Mouse (Mus musculus) kidney, embryonic 16.5 days (tissue): Measurements from ENCODE around the gene Tcf7l2. TPM values are rescaled to one million over a fixed set of nuclear protein-coding genes. Genes with fewer than 3 reads are reported as not detected.

ENCODE experiments used
- ATAC-seq: fragments of 200-750 bp; cut with Nextera tagmentation; 2 replicates; pipeline ENCODE4 v1.8.0; 2017; ENCODE audit warnings: moderate TSS enrichment; ENCODE audit not compliant: low FRiP score, low TSS enrichment
- H3K27ac ChIP-seq: fragments of 300-500 bp; sonication (generic); 2 replicates; pipeline ENCODE4 v1.5.1; 2014; ENCODE audit warnings: low read length
- H3K27me3 ChIP-seq: fragments of 300-500 bp; sonication (generic); 2 replicates; pipeline ENCODE4 v1.6.1; 2014; ENCODE audit warnings: low read length, control low read depth, mixed read lengths; ENCODE audit not compliant: insufficient read depth
- H3K36me3 ChIP-seq: fragments of 300-500 bp; sonication (generic); 2 replicates; pipeline ENCODE4 v1.6.1; 2014; ENCODE audit warnings: low read length, control low read depth, mixed read lengths; ENCODE audit not compliant: insufficient read depth
- H3K4me1 ChIP-seq: fragments of 300-500 bp; sonication (generic); 2 replicates; pipeline ENCODE4 v1.6.1; 2014; ENCODE audit warnings: low read length, control low read depth, mixed read lengths; ENCODE audit not compliant: insufficient read depth
- H3K4me2 ChIP-seq: fragments of 300-500 bp; sonication (generic); replicated peaks from 2 replicates; pipeline ENCODE4 v1.6.1; 2014; ENCODE audit warnings: low read depth, low read length
- H3K4me3 ChIP-seq: fragments of 300-500 bp; sonication (generic); 2 replicates; pipeline ENCODE4 v1.5.1; 2014; ENCODE audit warnings: mild to moderate bottlenecking, low read length
- H3K9ac ChIP-seq: fragments of 300-500 bp; sonication (generic); replicated peaks from 2 replicates; pipeline ENCODE4 v1.6.1; 2014; ENCODE audit warnings: low read length
- H3K9me3 ChIP-seq: fragments of 300-500 bp; sonication (generic); 2 replicates; pipeline ENCODE4 v1.6.1; 2016; ENCODE audit warnings: low read length, control low read depth
- WGBS: fragments of 180-500 bp; shearing (Covaris S2); extraction: QIAGEN DNeasy Blood & Tissue Kit; methylation state at CpG from one replicate; pipeline ENCODE4 v1.1.7; 2014; 5-methylcytosine and 5-hydroxymethylcytosine counted together
- polyA plus RNA-seq: library from polyadenylated mRNA; unstranded; fragments of >200 nt; fragmentation: Nextera tagmentation; extraction: Ambion mirVana; gene quantifications from 2 replicates; pipeline ENCODE4 v1.2.1, GENCODE M21; 2015

Gene Tcf7l2
- polyA plus RNA-seq, 1 experiment from 2014 or later = 50.1 TPM

DNA sequence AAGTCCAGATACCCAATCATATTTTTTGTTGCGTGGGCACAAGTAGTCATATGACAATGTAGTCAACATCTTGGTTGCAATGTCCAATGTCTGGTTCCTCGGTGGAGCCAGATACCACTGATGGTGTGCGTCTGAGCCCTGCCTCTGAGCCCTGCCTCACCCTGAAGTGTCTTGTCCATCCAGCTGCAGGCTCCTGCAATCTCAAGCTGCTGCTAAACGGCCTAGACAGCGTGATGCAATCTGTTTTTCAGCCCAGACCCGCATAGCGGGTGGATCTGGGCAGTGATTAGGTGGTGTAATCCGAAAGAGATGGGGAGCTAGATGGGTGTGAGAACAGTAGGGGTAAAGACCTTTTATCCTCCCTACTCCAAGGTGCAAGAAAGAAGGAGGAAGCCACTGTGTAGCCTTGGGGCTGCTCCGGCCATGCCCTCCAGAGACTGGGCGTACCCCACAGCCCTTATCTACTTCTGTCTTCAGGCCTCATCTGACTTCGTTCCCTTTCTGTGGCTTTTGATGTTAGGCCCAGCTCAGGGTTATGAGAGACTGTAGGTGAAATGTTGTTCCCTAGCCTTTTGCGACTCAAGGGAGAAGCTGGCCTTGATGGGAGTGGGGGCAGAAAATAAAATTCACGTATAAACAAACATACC, 86.1 kb downstream of the Tcf7l2 start:
- no peaks in the 10 kb centered on the region for H3K27me3 ChIP-seq

DNA sequence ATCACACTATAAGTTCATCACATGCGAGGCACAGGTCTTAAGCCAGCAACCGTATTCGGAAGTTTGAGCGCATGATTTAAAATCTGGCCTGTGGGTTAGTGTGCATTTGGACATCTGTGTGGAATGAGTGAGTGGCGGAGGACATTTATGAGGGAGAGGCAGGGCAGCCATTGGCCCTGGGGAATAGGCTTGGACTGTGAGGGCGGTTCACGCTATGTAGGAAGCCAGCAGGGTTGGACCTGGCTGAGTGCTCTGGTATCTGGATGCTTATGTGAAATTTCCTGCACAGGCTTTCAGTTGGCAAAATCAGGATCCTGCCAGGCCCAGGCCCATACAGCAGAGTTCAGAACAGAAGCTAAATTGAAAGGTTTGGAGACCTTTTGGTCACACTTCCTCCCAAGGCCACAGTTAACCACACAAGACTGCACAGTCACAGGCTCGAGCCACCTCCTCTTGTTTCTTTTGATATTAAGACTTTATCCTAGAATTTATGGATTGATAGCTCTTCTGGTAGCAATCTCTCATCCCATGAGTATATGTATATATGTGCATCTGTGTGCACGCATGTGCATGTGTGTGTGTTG, 89.4 kb downstream of the Tcf7l2 start:
- Histone ChIP-seq H3K4me1 (peaks cover 43% of the 10 kb centered on the region), H3K9ac (no peak overlapping the region), H3K27ac (no peak overlapping the region), H3K27me3 (no peaks in the 10 kb centered on the region), H3K9me3 (no peaks in the 10 kb centered on the region), H3K4me3 (no peak overlapping the region), H3K36me3 (peaks cover 10% of the 10 kb centered on the region; the same call in 1 of the 2 replicates), H3K4me2 (no peak overlapping the region)
- WGBS = 69% methylated on average over 9 of the region's 9 CpGs
- no peak for ATAC-seq

More for the DNA sequence above, 86.1 kb downstream of the Tcf7l2 start:
- 74% methylated on average over 13 of the region's 13 CpGs for WGBS
- H3K9me3 ChIP-seq = no peaks in the 10 kb centered on the region
- H3K27ac ChIP-seq = no peak overlapping the region
- no peak for ATAC-seq
- no peaks in the 10 kb centered on the region for H3K36me3 ChIP-seq
- H3K9ac ChIP-seq = no peak overlapping the region
- no peak overlapping the region for H3K4me3 ChIP-seq
- no peak overlapping the region for H3K4me2 ChIP-seq
- peaks cover 56% of the 10 kb centered on the region for H3K4me1 ChIP-seq

DNA sequence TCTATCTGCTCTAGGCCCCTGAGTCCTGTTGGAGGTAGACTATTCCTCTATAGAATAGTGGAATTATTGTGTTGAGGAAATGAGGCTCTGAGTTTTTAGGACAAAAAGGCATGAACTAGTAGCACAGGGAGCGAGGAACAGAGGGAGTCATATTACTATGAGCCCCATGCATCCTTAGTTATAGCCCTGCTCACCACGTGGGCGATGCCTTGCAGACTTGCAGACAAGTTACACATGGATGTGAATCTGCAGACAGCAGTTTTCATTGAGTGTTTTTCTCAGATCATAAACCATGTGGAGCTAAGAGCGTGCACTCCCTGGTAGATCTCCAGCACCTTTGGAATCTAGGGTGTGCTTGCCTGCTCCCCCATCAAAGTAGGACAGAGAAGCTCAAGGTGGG, 90.5 kb downstream of the Tcf7l2 start:
- H3K36me3 ChIP-seq = peaks cover 10% of the 10 kb centered on the region; the same call in 1 of the 2 replicates
- WGBS = 29% methylated on average over 4 of the region's 4 CpGs

DNA sequence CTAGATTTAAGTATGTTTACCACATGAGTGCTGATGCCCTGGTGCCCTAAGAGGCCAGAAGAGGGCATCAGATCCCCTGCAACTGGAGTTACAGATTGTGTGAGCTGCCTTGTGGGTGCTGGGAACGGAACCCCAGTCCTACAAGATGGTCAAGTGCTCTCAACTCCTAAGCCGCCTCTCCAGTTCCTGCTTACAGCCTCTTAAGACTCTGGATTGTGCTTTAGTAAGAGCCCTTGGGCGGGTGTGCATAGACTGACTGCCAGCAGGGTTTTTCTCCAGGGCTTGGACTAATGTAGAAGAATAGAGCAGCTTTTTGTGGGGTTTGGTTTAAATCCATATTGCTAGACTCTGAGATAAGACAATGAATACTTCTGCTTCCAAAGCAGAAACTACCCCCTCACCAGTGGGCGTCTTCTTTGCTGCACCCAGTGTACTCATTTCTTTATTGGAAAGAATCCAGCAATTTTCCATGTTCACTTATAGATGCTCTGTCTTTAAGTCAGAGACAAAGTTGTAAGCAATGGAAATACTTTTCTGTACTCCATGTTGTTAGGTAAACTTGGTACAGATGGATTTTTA, 92.3 kb downstream of the Tcf7l2 start:
- Histone ChIP-seq H3K4me1 (peaks cover 49% of the 10 kb centered on the region), H3K4me3 (no peak overlapping the region), H3K36me3 (peaks cover 10% of the 10 kb centered on the region; the same call in 1 of the 2 replicates), H3K27ac (no peak overlapping the region), H3K27me3 (no peaks in the 10 kb centered on the region), H3K9me3 (no peaks in the 10 kb centered on the region), H3K4me2 (no peak overlapping the region), H3K9ac (no peak overlapping the region)
- no peak for ATAC-seq
- 93% methylated on average over 4 of the region's 4 CpGs for WGBS

More for the DNA sequence above, 90.5 kb downstream of the Tcf7l2 start:
- Histone ChIP-seq H3K9me3 (no peaks in the 10 kb centered on the region), H3K4me1 (peaks cover 36% of the 10 kb centered on the region), H3K27me3 (no peaks in the 10 kb centered on the region), H3K9ac (no peak overlapping the region), H3K4me2 (no peak overlapping the region), H3K4me3 (no peak overlapping the region), H3K27ac (no peak overlapping the region)
- no peak for ATAC-seq

DNA sequence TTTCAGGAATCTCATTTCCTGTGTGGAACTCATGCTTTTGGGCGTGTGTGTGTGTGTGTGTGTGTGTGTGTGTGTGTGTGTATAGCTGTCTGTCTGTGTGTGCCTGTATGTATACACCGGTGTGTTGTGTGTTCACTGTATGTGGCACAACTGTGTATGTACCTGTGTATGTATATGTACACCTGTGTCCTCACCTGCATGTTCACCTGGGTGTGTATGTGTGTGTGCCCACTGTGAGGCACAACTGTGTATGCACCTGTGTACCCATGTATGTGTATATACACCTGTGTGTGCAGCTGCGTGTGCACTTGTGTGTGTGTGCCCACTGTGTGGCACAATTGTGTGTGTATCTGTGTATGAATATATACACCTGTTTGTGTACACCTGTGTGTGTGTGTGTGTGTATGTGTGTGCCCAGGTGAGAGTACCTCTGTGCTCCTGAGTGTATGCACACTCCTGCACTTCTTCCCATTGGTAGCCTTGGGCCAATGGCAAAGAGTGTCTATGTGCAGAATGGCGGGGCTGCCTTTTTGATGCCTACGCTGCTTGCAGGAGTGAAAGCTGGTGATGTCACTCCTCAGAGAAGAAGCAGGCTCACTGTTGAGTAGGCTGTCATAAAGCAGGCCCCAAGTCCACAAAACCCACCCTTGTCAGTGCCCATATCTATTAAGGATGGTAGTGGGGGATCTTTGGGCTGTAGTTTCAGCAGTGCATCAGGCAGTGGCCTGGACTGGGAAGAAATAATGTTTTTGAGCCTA, 95.5 kb downstream of the Tcf7l2 start:
- 84% methylated on average over 5 of the region's 5 CpGs for WGBS
- Histone ChIP-seq H3K9ac (no peak overlapping the region), H3K4me1 (peaks cover 54% of the 10 kb centered on the region), H3K27me3 (no peaks in the 10 kb centered on the region), H3K27ac (peak overlapping the region; percentile 83; the same call in 1 of the 2 replicates), H3K9me3 (no peaks in the 10 kb centered on the region), H3K4me2 (no peak overlapping the region), H3K4me3 (no peak overlapping the region), H3K36me3 (peaks cover 10% of the 10 kb centered on the region; the same call in 1 of the 2 replicates)
- no peak for ATAC-seq

DNA sequence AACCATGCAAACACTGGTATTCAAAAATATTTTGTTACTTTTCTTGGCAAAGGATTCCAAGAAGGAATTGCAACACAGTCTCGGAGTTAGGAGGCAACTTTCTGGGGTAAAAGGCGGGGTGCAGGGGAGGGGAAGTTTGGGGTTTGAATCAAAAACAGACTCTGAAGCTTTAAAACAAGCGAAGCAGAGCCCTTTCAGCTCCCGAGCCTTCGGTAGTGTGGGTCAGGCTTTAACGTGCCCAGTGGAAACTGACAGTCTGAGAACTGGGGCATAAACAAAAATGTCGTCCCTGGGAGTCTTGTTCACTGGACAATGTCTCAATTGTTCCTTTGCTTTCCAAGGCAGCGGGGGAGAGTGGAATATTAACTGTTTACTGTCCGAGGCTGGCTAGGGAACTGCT, 96.3 kb downstream of the Tcf7l2 start:
- Histone ChIP-seq H3K4me1 (peaks cover 51% of the 10 kb centered on the region), H3K36me3 (peaks cover 10% of the 10 kb centered on the region; the same call in 1 of the 2 replicates), H3K9me3 (no peaks in the 10 kb centered on the region), H3K4me3 (no peak overlapping the region), H3K27ac (peak overlapping the region; percentile 83), H3K27me3 (no peaks in the 10 kb centered on the region), H3K9ac (0 out of 2 replicates have a peak overlapping the region, but pooled peaks have one; percentile 4), H3K4me2 (peak overlapping the region; percentile 27)
- 10% methylated on average over 9 of the region's 9 CpGs for WGBS
- no peak for ATAC-seq

DNA sequence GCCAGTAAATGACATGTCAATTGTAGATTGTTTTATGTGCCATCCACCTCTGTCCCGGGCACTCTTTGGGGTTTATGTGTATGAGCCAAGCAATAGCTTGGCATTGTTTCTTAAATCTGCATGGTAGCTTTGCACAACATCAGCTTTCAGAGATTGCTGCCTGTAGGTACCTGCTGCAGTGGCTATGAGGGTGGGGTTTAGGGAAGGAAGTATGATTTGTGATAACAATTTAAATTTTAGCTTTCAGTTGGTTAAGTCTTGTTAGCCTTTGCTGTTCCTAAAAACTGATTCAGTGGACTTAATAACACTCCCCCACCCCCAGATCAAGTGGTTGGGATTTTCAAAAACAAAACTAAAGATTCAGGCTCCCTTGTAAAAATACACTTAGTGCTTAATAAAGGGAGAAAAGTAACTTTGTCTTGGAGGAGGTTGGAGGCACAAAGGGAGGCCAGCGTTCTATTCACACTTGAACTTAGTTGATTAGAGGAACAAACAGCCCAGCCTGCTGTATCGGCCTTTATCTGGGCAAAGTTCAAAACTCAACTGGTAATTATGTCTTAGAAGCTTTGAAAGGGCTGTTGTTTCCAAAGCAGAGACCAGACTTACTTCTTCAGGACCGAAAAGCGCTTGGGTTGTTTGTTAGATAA, 96.9 kb downstream of the Tcf7l2 start:
- WGBS = 31% methylated on average over 5 of the region's 5 CpGs
- H3K4me1 ChIP-seq = peaks cover 51% of the 10 kb centered on the region

DNA sequence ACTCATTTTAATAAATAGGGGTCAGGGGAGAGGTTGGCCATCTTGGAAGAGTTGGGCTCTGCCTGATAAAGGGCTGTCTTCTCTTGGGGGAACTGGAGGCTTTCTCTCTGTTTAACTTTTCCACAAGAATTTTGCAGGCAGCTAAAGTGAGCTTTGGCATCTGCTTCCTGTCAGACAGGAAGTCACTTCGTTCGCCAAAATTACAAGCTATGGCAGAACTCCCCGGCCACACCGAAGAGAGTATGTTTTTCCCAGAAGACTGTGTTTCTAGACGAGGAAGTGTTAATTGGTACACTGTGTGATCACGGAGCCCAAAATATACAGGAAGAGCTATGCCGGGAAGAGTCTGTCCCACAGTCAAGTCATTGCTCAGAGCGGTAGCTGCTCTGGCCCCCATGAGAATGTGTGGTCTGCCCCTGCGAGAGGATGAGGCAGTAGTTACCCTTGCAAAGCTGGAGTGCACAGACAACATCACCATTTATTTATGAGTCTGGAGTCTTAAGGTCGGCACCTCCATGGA, 97.5 kb downstream of the Tcf7l2 start:
- 0 out of 2 replicates have a peak overlapping the region, but pooled peaks have one; percentile 1 for H3K4me2 ChIP-seq

More for the DNA sequence above, 96.9 kb downstream of the Tcf7l2 start:
- H3K36me3 ChIP-seq = peaks cover 10% of the 10 kb centered on the region; the same call in 1 of the 2 replicates
- H3K27ac ChIP-seq = peak overlapping the region; percentile 83
- ATAC-seq = no peak
- H3K9ac ChIP-seq = no peak overlapping the region
- peak overlapping the region; percentile 27 for H3K4me2 ChIP-seq
- H3K9me3 ChIP-seq = no peaks in the 10 kb centered on the region
- no peaks in the 10 kb centered on the region for H3K27me3 ChIP-seq
- no peak overlapping the region for H3K4me3 ChIP-seq

DNA sequence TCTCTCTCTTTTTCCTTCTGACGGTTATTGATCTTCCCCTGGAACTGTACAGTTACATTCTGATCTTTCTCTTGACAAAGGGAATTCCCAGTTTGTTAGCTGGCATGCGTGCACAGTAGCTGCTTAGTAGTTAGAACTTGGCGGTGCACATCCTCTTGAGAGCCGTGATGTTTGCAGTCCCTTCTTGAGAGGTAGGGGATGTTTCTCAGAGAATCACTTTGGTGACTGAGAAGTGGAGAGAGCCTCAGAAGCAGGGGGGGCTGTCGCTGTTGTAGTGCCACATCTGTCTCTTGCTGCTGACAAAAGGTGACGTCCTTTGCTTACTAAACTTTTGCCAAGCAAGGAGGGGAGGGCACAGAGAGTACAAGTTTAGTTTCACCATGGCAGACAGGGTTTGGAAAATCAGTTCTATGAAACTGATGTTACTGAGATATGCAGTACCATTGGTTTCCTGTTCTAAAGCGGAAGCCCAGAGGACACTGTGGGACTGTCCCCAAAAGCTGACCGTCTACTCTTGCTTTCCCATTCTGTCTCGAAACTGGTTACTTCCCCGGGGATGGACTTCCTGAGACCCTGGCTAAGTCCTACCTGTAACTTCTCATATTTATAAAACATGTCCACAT, 99.0 kb downstream of the Tcf7l2 start:
- Histone ChIP-seq H3K4me2 (no peak overlapping the region), H3K9me3 (no peaks in the 10 kb centered on the region), H3K27me3 (no peaks in the 10 kb centered on the region), H3K36me3 (no peaks in the 10 kb centered on the region), H3K27ac (no peak overlapping the region), H3K4me1 (peaks cover 51% of the 10 kb centered on the region), H3K4me3 (no peak overlapping the region), H3K9ac (no peak overlapping the region)
- no peak for ATAC-seq
- WGBS = 74% methylated on average over 10 of the region's 10 CpGs

More for the DNA sequence above, 97.5 kb downstream of the Tcf7l2 start:
- H3K27ac ChIP-seq = peak overlapping the region; percentile 83
- peaks cover 51% of the 10 kb centered on the region for H3K4me1 ChIP-seq
- no peak for ATAC-seq
- no peaks in the 10 kb centered on the region for H3K9me3 ChIP-seq
- no peak overlapping the region for H3K9ac ChIP-seq
- H3K4me3 ChIP-seq = no peak overlapping the region
- H3K27me3 ChIP-seq = no peaks in the 10 kb centered on the region
- 0 out of 2 replicates have a peak, but pooled peaks cover 6% of the 10 kb centered on the region for H3K36me3 ChIP-seq
- 43% methylated on average over 10 of the region's 10 CpGs for WGBS
